Mouse (Mus musculus) embryo, embryonic 11 days (tissue): ENCODE data around the gene Mvb12b.
A peak's percentile ranks its signal among the peaks of the same experiment; 100 is the strongest.

Experiments used
- DNase-seq: peaks from one replicate; pipeline ENCODE4 v3.0.0-alpha.2; 2015

Mvb12b gene

GRCm38 (mm10) chr2:33809081-33809480 lies 78.7 kb downstream of the Mvb12b start:
- DNase-seq = no peak

GRCm38 (mm10) chr2:33808032-33808431 lies 79.7 kb downstream of the Mvb12b start:
- no peak for DNase-seq

DNA sequence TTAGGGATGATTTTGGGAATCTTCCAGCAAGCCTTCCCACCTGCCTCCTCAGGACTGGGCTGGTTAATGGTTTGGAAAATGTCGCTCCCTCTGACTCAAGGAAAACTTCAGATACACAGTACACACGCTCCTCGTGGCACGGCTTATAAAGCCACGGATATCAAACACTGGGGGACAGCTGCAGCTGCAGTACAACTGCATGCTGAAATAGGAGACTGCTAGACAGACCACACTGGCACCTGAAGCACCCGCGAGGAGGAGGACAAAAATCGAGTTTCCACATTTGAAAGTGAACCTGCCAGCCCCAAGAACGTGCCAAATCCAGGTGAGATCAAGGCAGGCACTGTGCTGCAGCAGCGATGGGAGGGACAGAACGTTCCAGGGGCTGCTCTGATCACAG lies 82.1 kb downstream of the Mvb12b start:
- no peak for DNase-seq

DNA sequence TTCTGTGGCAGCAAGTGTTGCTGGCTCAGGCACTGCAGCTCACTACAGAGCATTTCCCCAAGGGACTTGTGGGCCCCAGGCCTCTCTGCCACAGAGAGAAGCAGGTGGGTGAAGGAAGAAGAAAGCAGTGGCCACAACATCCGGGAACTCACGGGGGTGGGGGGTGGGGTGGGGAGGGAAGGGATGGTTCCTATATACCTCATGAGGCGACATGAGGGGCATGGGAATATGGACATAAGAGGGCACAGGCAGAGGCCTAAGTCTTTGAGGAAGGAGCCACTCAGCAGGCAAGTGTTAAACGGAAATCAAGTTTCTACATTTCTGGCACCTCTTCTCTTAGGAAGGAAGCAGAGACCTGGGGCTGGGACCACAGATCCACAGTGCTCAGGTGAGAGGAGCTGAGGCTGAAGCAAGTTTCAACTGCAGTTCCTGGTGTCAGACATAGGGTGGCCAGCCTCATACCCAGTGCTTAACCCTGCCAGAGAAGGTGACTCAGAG lies 84.0 kb downstream of the Mvb12b start:
- DNase-seq = no peak

GRCm38 (mm10) chr2:33803083-33803615 lies 84.6 kb downstream of the Mvb12b start:
- DNase-seq = no peak

GRCm38 (mm10) chr2:33801760-33802159 lies 86.0 kb downstream of the Mvb12b start:
- no peak for DNase-seq

DNA sequence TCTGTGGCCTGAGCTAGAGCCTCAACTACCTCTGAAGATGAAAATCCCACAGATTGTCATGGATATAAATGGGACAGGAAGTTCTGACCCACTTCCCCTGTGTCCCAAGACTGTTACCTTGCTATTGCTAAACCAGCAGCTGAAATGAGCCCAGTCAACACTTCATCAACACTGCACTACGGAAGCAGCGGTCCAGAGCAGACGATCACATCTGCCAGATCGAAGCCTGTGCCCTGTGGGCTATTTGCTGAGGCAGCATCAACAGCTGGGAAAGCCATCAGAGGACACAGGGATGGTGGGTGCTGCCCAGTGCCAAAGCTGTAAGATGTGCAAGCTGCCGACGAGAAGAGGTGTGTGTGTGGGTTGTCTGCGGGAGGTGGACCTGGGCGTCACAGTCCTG lies 86.4 kb downstream of the Mvb12b start:
- no peak for DNase-seq

DNA sequence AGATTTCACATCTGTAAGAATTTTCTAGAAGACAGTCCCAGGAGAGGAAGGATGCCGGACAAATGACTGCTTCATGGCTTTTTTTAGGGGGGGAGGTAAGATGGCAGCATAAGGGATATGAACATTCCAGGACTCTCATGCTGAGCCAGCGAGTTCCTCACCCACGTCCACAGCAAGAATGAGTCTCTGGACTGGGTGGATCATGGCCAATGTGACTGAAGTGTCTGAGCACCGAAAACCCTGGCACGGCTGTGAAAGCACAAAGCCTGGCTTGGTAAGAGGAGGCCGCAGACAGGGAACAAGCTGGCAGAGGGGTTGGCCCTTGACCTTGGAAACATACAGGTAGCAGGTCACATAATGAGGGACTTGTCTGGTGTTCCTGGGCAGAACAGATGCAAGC lies 87.5 kb downstream of the Mvb12b start:
- no peak for DNase-seq

GRCm38 (mm10) chr2:33795716-33796472 lies 91.9 kb downstream of the Mvb12b start:
- DNase-seq = no peak

GRCm38 (mm10) chr2:33795001-33795580 lies 92.7 kb downstream of the Mvb12b start:
- DNase-seq = no peak

- DNase-seq = no peak
These were observed 93.3 kb downstream of the Mvb12b start for GRCm38 (mm10) chr2:33794483-33794882.

DNA sequence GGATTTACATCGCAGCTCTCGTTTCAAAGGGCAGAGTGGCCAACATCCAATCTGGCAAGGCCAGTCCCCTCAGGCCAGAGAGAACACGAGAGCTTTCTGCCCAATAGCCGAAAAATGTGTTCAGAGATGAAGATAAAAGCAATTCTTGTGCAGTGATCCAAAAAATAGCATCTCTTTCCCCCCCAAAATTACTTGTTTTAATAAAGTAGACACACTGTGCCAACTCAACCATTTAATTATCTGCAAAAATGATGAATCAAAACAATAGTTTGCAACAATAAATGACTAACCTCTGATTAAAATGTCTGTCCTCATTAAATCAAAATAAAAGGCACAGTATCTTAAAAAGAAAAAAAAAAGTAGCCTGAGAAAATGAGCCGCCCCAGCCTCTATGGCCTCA lies 97.4 kb downstream of the Mvb12b start:
- no peak for DNase-seq

DNA sequence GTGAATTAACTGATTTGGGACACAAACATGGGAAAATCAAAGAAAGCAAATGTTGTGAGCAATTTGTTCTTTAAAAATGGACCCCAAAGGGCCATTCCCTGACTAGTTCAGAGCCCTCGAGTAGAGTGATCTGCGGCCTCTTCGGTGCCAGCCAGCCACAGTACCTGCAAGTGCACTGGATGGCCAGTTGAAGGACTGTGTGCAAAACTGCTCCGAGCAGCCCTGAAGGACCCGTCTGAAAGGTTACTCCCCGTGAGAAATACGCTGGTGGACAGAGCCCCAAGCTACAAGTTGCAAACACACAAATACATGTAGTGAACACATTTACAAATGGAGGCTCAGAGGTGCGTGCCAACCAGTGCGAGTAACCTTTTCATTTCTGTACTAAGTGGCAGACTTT lies 98.0 kb downstream of the Mvb12b start:
- DNase-seq = no peak

- no peak for DNase-seq
These were observed 98.5 kb downstream of the Mvb12b start for GRCm38 (mm10) chr2:33789279-33789678.

DNA sequence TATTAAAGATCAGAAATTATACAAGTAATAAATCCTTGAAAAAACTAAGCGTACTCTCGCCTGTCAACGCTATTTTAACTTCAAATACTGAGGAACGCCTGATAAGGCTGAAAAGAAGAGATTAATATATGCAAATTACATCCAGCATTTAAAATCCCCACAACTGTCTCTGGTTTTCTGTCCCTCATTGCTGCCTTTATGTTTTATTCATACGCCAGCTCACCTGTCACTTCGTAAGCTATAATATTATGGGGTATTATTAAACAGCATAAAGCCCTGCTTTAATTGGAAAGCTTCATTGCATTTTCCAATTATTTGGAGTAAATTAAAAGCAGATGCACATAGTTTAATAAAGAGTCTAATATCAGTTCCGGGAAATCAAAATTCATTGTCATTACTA lies 98.9 kb downstream of the Mvb12b start:
- DNase-seq = no peak

- no peak for DNase-seq
These were observed 99.6 kb downstream of the Mvb12b start for GRCm38 (mm10) chr2:33788131-33788530.

DNA sequence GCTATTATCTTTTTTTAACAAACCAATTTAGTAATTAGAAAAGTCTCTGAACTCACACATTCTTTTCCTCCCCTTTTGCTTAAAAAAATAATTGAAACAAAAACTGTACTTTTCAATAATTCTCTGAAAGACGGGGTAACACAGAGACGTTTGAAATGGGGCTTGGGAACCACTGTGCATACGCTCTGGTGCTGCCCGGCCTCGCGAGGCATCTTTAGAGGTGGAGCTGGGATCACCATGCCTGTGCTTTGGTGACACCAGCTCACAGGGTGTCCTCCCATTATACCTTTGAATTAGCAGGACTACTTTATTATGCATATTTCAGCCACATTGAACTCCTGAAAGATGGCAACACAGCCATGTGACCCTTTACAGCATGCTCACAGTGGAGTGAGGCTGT lies 101.7 kb downstream of the Mvb12b start:
- DNase-seq = no peak

DNA sequence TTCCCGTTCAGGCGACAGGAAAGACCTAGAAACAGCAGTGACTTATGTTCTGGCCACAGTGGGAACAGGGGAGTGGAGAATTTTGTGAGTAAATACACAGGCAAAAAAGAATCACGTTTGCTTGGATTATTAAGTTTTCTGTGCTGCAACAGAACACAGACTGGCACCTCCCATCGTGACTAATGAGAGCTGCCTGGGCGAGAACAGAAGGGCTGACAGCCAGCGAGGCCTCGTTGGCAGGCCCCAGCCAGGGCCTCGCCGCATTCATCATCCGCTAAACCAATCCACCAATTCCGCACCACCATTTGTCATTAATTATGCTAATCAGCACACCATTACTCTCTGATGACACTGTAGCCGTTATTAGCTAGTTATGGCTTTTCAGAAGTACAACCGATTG lies 102.2 kb downstream of the Mvb12b start:
- peak; percentile 52 for DNase-seq

DNA sequence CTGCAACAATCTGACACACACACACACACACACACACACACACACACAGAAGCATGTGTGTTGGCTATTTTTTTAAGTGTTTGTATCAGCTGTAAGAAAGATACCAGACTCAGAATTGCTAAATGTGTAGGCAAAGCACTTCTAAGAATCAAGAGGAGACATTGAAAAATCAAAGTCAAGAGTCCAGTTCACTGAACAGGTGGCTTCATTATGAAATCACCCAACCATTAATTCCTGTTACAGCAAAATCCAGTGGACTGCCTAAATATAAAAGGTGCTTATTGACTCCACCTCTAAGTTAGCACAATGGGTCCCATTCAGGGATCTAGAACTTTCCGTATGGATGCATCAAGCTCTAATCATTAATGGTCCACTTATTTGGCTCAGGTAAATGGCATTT lies 103.0 kb downstream of the Mvb12b start:
- DNase-seq = no peak

DNA sequence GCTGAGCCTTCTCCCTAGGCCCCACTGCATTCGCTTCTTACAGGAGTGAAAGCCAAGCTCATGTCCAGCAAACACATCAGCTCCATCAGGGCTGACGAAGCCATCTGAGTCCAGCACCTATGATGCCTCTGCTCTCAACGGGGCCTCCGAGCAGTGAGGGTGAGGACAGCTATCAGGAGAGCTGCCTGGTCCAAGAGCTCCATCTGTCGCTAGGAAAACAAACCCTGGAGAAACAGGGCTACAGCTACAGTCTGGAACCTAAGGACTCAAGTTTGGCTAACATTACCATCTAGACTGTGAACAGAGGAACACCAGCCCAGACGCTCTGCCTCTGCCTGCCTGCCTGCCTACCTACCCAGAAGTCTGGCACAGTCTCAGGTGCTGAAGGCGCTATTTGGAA lies 104.3 kb downstream of the Mvb12b start:
- no peak for DNase-seq

DNA sequence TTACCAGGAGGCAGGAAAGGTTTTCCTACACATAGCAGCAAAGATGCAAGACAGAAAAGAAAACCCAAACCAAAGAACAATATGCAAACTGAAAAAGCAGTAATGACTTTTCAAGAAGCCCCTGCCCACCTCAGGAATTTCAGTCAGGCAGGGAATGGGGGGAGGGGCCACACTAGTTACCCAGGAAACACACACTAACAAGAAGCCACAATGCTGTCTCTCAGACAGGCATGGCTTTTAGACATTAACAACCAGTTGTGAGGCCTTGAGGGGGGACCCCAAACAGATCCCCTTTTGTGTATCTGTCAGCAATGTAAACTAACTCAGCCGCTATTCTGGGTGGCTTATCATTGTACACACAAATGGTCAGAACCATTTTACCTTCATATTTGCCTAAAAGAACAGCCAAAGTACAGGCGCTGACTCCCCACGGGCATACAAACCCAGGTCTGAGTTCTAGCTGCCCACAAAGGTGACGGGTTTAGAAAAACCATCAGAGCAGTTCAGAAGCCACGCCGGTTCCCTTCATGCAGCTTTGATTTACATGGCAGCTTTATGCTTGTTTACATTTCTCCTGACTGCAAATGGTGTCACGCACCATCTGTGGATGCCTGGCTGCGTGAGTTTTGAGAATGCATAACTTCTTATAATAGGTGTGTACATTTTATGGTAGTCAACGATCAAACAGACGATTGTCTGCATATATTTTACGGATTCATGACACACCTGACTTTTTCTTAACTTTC lies 105.9 kb downstream of the Mvb12b start:
- DNase-seq = peak; percentile 82

DNA sequence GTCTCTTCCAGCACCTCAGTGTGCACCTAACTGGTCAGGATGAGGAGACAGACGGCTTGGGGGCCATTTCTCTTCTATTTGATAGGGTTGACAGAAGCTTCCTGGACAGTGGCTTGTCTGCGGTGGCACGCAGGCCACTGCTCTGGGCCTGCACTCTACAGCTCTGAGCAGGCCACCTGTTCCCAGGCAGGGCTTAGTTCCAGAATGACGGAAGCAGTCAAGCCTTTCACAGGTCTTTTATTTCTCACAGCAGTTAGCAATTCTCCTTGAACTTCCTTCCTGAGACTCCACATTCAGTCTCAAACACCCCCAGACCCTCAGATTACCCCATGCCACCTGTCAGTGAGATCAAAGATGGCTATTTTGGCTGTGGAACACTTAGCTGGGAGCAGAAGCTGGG lies 109.3 kb downstream of the Mvb12b start:
- no peak for DNase-seq

DNA sequence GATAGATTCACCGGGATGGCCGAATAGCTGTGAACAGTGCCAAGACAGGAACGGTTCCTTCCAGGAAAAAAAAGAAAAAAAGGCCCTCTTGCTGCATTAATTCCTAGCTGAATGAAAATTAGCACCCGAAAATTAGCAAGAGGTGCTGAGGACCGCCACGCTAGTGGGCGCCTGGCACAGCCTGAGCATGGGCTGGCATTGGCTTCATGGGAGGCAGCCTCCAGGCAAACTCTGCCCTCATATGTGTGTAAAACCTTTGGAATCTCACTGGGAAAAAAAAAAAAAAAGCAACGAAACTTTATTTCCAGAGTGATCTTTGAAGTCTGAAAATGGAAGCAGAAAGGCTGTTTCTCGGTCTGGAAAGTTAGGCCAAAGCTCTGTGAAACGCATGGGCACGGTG lies 110.7 kb downstream of the Mvb12b start:
- no peak for DNase-seq

GRCm38 (mm10) chr2:33774884-33775283 lies 112.9 kb downstream of the Mvb12b start:
- DNase-seq = no peak
